Mouse (Mus musculus): ENCODE measurements around the gene Baz2b. TPM values are rescaled to one million over a fixed set of nuclear protein-coding genes. Genes with fewer than 3 reads are reported as not detected.
"Not testable (repeated sequence)": the region's sequence is repeated elsewhere in the genome, so short reads cannot be mapped to it uniquely, and the experiment has no call there.

Gene Baz2b
- total RNA-seq, 2 experiments from 2014 or later = 36.7 to 47.2 TPM

GRCm38 (mm10) chr2:60113661-60114560 is 95.7 kb downstream of the Baz2b start:
- DNase-seq = no peak
- intact Hi-C loops (cut with DNase I) = no loop called here

- DNase-seq = no peak
Observed at GRCm38 (mm10) chr2:60112116-60112515, 97.5 kb downstream of the Baz2b start.

GRCm38 (mm10) chr2:60109001-60109400 is 100.6 kb downstream of the Baz2b start:
- intact Hi-C loops (cut with DNase I) = no loop called here
- DNase-seq = no peak

More at GRCm38 (mm10) chr2:60112116-60112515, 97.5 kb downstream of the Baz2b start:
- intact Hi-C loops (cut with DNase I) = no loop called here

- no peak for DNase-seq
- intact Hi-C loops (cut with DNase I) = no loop called here
Observed at GRCm38 (mm10) chr2:60096625-60097024, 113.0 kb downstream of the Baz2b start.

GRCm38 (mm10) chr2:60090280-60090679 is 119.4 kb downstream of the Baz2b start:
- intact Hi-C loops (cut with DNase I) = no loop called here
- no peak for DNase-seq

- intact Hi-C loops (cut with DNase I) = no loop called here
- no peak for DNase-seq
Observed at GRCm38 (mm10) chr2:60089528-60090247, 120.0 kb downstream of the Baz2b start.

GRCm38 (mm10) chr2:60088785-60089527 is 120.7 kb downstream of the Baz2b start:
- intact Hi-C loops (cut with DNase I) = no loop called here
- no peak for DNase-seq

GRCm38 (mm10) chr2:60086197-60086903 is 123.3 kb downstream of the Baz2b start:
- intact Hi-C loops (cut with DNase I) = no loop called here
- DNase-seq = peak in 1 of 2 experiments; percentile 35

- no peak for DNase-seq
- intact Hi-C loops (cut with DNase I) = no loop called here
Observed at GRCm38 (mm10) chr2:60084823-60085222, 124.8 kb downstream of the Baz2b start.

GRCm38 (mm10) chr2:60082984-60083636 is 126.5 kb downstream of the Baz2b start:
- intact Hi-C loops (cut with DNase I) = no loop called here
- DNase-seq = peak in 1 of 2 experiments; percentile 44

GRCm38 (mm10) chr2:60082225-60082624 is 127.4 kb downstream of the Baz2b start:
- intact Hi-C loops (cut with DNase I) = no loop called here
- no peak for DNase-seq

- DNase-seq = no peak
- intact Hi-C loops (cut with DNase I) = no loop called here
Observed at GRCm38 (mm10) chr2:60080831-60081230, 128.8 kb downstream of the Baz2b start.

GRCm38 (mm10) chr2:60077631-60078030 is 132.0 kb downstream of the Baz2b start:
- intact Hi-C loops (cut with DNase I) = loop anchor here (10.0 kb wide), 1 partner anchor 553 kb away; no protein-coding TSS in a partner anchor
- DNase-seq = no peak

GRCm38 (mm10) chr2:60076800-60077199 is 132.8 kb downstream of the Baz2b start:
- DNase-seq = no peak
- intact Hi-C loops (cut with DNase I) = loop anchor here (10.0 kb wide), 1 partner anchor 552 kb away; no protein-coding TSS in a partner anchor

- DNase-seq = no peak
- intact Hi-C loops (cut with DNase I) = loop anchor here (10.0 kb wide), 1 partner anchor 551 kb away; no protein-coding TSS in a partner anchor
Observed at GRCm38 (mm10) chr2:60076025-60076424, 133.6 kb downstream of the Baz2b start.

- intact Hi-C loops (cut with DNase I) = loop anchor here (10.0 kb wide), 1 partner anchor 549 kb away; no protein-coding TSS in a partner anchor
- DNase-seq = not testable (repeated sequence)
Observed at GRCm38 (mm10) chr2:60073798-60074197, 135.8 kb downstream of the Baz2b start.

GRCm38 (mm10) chr2:60071813-60072212 is 137.8 kb downstream of the Baz2b start:
- peak; percentile 36 to 40 for DNase-seq
- intact Hi-C loops (cut with DNase I) = loop anchor here (10.0 kb wide), 1 partner anchor 547 kb away; no protein-coding TSS in a partner anchor

GRCm38 (mm10) chr2:60070938-60071337 is 138.7 kb downstream of the Baz2b start:
- intact Hi-C loops (cut with DNase I) = loop anchor here (10.0 kb wide), 1 partner anchor 546 kb away; no protein-coding TSS in a partner anchor
- DNase-seq = no peak

- no peak for DNase-seq
Observed at GRCm38 (mm10) chr2:60068468-60068867, 141.2 kb downstream of the Baz2b start.

More at GRCm38 (mm10) chr2:60068468-60068867, 141.2 kb downstream of the Baz2b start:
- intact Hi-C loops (cut with DNase I) = no loop called here

Measured in heart, postnatal 36 days (tissue).